Mouse (Mus musculus) bone marrow, adult 2 months (tissue): ENCODE measurements around the gene Stat3.

Experiments
- CTCF ChIP-seq: fragments of 200-500 bp; IDR thresholded peaks from 2 replicates; pipeline ENCODE4 v1.5.1; 2011; ENCODE audit warnings: low read length, control low read depth; ENCODE audit not compliant: control insufficient read depth, insufficient read depth
- POLR2A ChIP-seq: fragments of 200-500 bp; IDR thresholded peaks from 2 replicates; pipeline ENCODE4 v1.6.1; 2011; ENCODE audit warnings: low read depth, mild to moderate bottlenecking, control low read depth, low read length, borderline replicate concordance; ENCODE audit not compliant: control insufficient read depth

DNA sequence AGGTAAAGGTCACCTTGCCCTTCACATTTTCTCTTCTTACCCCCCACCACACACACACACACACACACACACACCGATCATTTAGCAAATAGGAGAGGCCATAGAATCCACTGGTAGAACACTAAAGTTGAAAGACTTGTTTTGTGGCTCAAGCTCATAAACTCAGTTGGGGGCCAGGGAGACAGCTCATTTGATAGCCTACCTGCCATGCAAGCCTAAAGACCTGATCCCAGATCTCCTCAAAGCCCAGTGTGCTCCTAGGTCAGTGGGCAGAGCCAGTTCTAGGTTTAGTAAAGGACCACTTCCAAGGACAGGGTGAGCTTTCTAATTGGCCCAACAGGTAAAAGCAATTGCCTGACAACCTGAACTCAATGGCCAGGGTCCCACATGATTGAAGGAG lies 3.0 kb upstream of the Stat3 start:
- no peak for TF ChIP-seq CTCF
- no peak for TF ChIP-seq POLR2A
